Mouse (Mus musculus) gastrocnemius, postnatal 4 days (tissue): Measurements from ENCODE around the gene Pld3. TPM values are rescaled to one million over a fixed set of nuclear protein-coding genes. Genes with fewer than 3 reads are reported as not detected.

Source experiments
- DNase-seq, 2 experiments: peaks; one replicate each; pipeline ENCODE4 v3.0.0; 2021 to 2022; ENCODE audit warnings: low spot score in 2 of 2, mixed read lengths in 2 of 2
- long read RNA-seq, 2 experiments: library from polyadenylated mRNA; stranded (forward); transcript quantifications; one replicate each; pipeline ENCODE4 v2.0.0; 2021
- total RNA-seq, 2 experiments: library from RNA; stranded (reverse); gene quantifications; 2 replicates each; pipeline ENCODE4 v1.2.3; 2021

The Pld3 gene
- 10 to 100 TPM; 45.0 to 47.7 TPM for total RNA-seq
- long read RNA-seq, experiment 1, transcript Pld3-201 (14 exons, 2,282 nt), result major isoform, 17 of 79 reads
- long read RNA-seq, experiment 1, partial matches to known transcripts, result 52 of 79 reads
- long read RNA-seq, experiment 1, other reads (novel, unspliced or antisense), result 9 of 79 reads
- long read RNA-seq, experiment 2, transcript Pld3-201 (14 exons, 2,282 nt), result major isoform, 28 of 83 reads
- long read RNA-seq, experiment 2, partial matches to known transcripts, result 50 of 83 reads
- long read RNA-seq, experiment 2, other reads (novel, unspliced or antisense), result 4 of 83 reads

- DNase-seq, result peak; percentile 89 to 93
These were observed at the start of gene Pld3, which contains the start of gene 2310022A10Rik for GRCm38 (mm10) chr7:27552931-27553513. TSS of gene Pld3 (minus strand) at chr7:27553218. TSS of gene 2310022A10Rik (plus strand) at chr7:27553233.

GRCm38 (mm10) chr7:27602161-27602560 lies 49.1 kb upstream of the Pld3 start:
- DNase-seq, result no peak

GRCm38 (mm10) chr7:27601628-27602027 lies 48.6 kb upstream of the Pld3 start:
- DNase-seq, result no peak

- DNase-seq, result no peak
These were observed 45.0 kb upstream of the Pld3 start for GRCm38 (mm10) chr7:27598053-27598452.

- peak; percentile 61 to 79 for DNase-seq
These were observed 43.8 kb upstream of the Pld3 start for GRCm38 (mm10) chr7:27596586-27597503.

GRCm38 (mm10) chr7:27592934-27593645 lies 40.1 kb upstream of the Pld3 start:
- no peak for DNase-seq

GRCm38 (mm10) chr7:27592217-27592929 lies 39.4 kb upstream of the Pld3 start:
- DNase-seq, result no peak

GRCm38 (mm10) chr7:27591266-27592216 lies 38.5 kb upstream of the Pld3 start, which contains the start of gene Akt2:
TSS of gene Akt2 (plus strand) at chr7:27591552.
- DNase-seq, result peak; percentile 75 to 87

- no peak for DNase-seq
These were observed 37.7 kb upstream of the Pld3 start for GRCm38 (mm10) chr7:27590566-27591213.

GRCm38 (mm10) chr7:27590088-27590487 lies 37.1 kb upstream of the Pld3 start:
- DNase-seq, result no peak

- no peak for DNase-seq
These were observed 34.7 kb upstream of the Pld3 start for GRCm38 (mm10) chr7:27587741-27588140.

GRCm38 (mm10) chr7:27586861-27587260 lies 33.8 kb upstream of the Pld3 start:
- DNase-seq, result no peak

- no peak for DNase-seq
These were observed 27.6 kb upstream of the Pld3 start for GRCm38 (mm10) chr7:27580380-27581174.

- no peak for DNase-seq
These were observed 25.4 kb upstream of the Pld3 start for GRCm38 (mm10) chr7:27578465-27578864.

- no peak for DNase-seq
These were observed 24.6 kb upstream of the Pld3 start for GRCm38 (mm10) chr7:27577589-27577988.

GRCm38 (mm10) chr7:27576914-27577313 lies 23.9 kb upstream of the Pld3 start:
- peak in 1 of 2 experiments; percentile 47 for DNase-seq

- DNase-seq, result no peak
These were observed 21.3 kb upstream of the Pld3 start for GRCm38 (mm10) chr7:27574124-27574880.
